Mouse (Mus musculus) retina, embryonic 14.5 days (tissue): ENCODE results near the gene Itih4.
A peak's percentile ranks its signal among the peaks of the same experiment; 100 is the strongest.

ENCODE experiments used
- DNase-seq: peaks from one replicate; pipeline ENCODE4 v3.0.0-alpha.2; 2015; ENCODE audit warnings: low spot score

Itih4 gene

GRCm38 (mm10) chr14:30879794-30880193, 6.5 kb upstream of the Itih4 start:
- DNase-seq: no peak

GRCm38 (mm10) chr14:30880251-30880650, 6.0 kb upstream of the Itih4 start:
- no peak for DNase-seq

GRCm38 (mm10) chr14:30880811-30881717, 5.2 kb upstream of the Itih4 start:
- DNase-seq: peak; percentile 52

- DNase-seq: no peak
Measured at GRCm38 (mm10) chr14:30881718-30882108, 4.6 kb upstream of the Itih4 start.

- no peak for DNase-seq
Measured at GRCm38 (mm10) chr14:30885298-30885697, 978 bp upstream of the Itih4 start.

GRCm38 (mm10) chr14:30888271-30888732, 2.0 kb downstream of the Itih4 start:
- no peak for DNase-seq

- DNase-seq: no peak
Measured at GRCm38 (mm10) chr14:30899972-30900371, 13.7 kb downstream of the Itih4 start.

GRCm38 (mm10) chr14:30902628-30903027, 16.4 kb downstream of the Itih4 start:
- no peak for DNase-seq

GRCm38 (mm10) chr14:30903036-30903435, 16.8 kb downstream of the Itih4 start:
- no peak for DNase-seq

GRCm38 (mm10) chr14:30904307-30904706, 18.0 kb downstream of the Itih4 start:
- no peak for DNase-seq

- DNase-seq: no peak
Measured at GRCm38 (mm10) chr14:30906001-30906400, 19.7 kb downstream of the Itih4 start.

GRCm38 (mm10) chr14:30907814-30908265, 21.6 kb downstream of the Itih4 start:
- DNase-seq: no peak

- DNase-seq: no peak
Measured at GRCm38 (mm10) chr14:30911141-30911540, 24.9 kb downstream of the Itih4 start.

- DNase-seq: no peak
Measured at GRCm38 (mm10) chr14:30912641-30913040, 26.4 kb downstream of the Itih4 start.

GRCm38 (mm10) chr14:30913404-30913803, 27.1 kb downstream of the Itih4 start:
- no peak for DNase-seq

GRCm38 (mm10) chr14:30916516-30916915, 30.2 kb downstream of the Itih4 start:
- no peak for DNase-seq

- peak; percentile 7 for DNase-seq
Measured at GRCm38 (mm10) chr14:30922053-30922670, 35.9 kb downstream of the Itih4 start.

GRCm38 (mm10) chr14:30923375-30924105, 37.3 kb downstream of the Itih4 start, which contains the start of gene Itih3:
TSS of gene Itih3 (minus strand) at chr14:30923760.
- no peak for DNase-seq

GRCm38 (mm10) chr14:30925492-30925891, 39.2 kb downstream of the Itih4 start:
- DNase-seq: no peak

- DNase-seq: no peak
Measured at GRCm38 (mm10) chr14:30930386-30930785, 44.1 kb downstream of the Itih4 start.

- no peak for DNase-seq
Measured at GRCm38 (mm10) chr14:30933351-30933750, 47.1 kb downstream of the Itih4 start.

GRCm38 (mm10) chr14:30942254-30942653, 56.0 kb downstream of the Itih4 start:
- no peak for DNase-seq
